Mouse (Mus musculus) Patski (cell line): ENCODE results near the gene Esyt2. TPM values are rescaled to one million over a fixed set of nuclear protein-coding genes. Genes with fewer than 3 reads are reported as not detected.
"Not testable (repeated sequence)": the region's sequence is repeated elsewhere in the genome, so short reads cannot be mapped to it uniquely, and the experiment has no call there.

Experiments used
- ATAC-seq: fragments of 100-300 bp; one replicate; pipeline ENCODE4 v1.8.0; 2021
- CTCF ChIA-PET: fragments of 350-600 bp; sonication (Branson Sonifier 250); formaldehyde crosslinking; loops from one replicate; lab custom pipeline; 2022; ENCODE audit warnings: inconsistent platforms; lab: Charles Lee
- POLR2A ChIA-PET: fragments of 350-600 bp; sonication (Branson Sonifier 250); formaldehyde crosslinking; loops from one replicate; lab custom pipeline; 2022; ENCODE audit warnings: antibody characterized with exemption, inconsistent platforms; lab: Charles Lee
- DNase-seq: peaks from one replicate; pipeline ENCODE4 v3.0.0-alpha.2; 2011; ENCODE audit warnings: low read depth, low spot score
- H3K27me3 ChIP-seq: fragments of 371-371 bp; one replicate; pipeline ENCODE4 v1.5.1; 2021
- CTCF ChIP-seq: fragments of 100-300 bp; IDR thresholded peaks from one replicate; pipeline ENCODE4 v1.5.1; 2021
- in situ Hi-C: fragments of 300-500 bp; cut with MboI; formaldehyde crosslinking; loops from 3 replicates; pipeline ENCODE4 v1.11.1; 2018; ENCODE audit warnings: low pct_unique_long_range_greater_than_20kb, mixed read lengths
- polyA plus RNA-seq: library from polyadenylated mRNA; unstranded; gene quantifications from one replicate; pipeline ENCODE4 v1.2.3, GENCODE M21; 2021

Esyt2 gene
- polyA plus RNA-seq, 1 experiment from 2014 or later: 27.0 TPM

- in situ Hi-C loops: no loop called here
- H3K27me3 ChIP-seq: no peaks in the 10 kb centered on the region
- CTCF ChIA-PET: interaction anchor here (1.7 kb wide), 1 partner anchor 16 kb away, joined by 7 read pairs; no protein-coding TSS in a partner anchor
- ATAC-seq: peak; percentile 92
- peak; percentile 22 for DNase-seq
- no peak for TF ChIP-seq CTCF
- POLR2A ChIA-PET: interaction anchor here (0.6 kb wide), 1 partner anchor 129 kb away, joined by 3 read pairs; no protein-coding TSS in a partner anchor
Measured at GRCm38 (mm10) chr12:116262555-116263341, 18.2 kb upstream of the Esyt2 start, which contains the start of gene Wdr60. Wdr60 (minus strand) TSS chr12:116263022.

DNA sequence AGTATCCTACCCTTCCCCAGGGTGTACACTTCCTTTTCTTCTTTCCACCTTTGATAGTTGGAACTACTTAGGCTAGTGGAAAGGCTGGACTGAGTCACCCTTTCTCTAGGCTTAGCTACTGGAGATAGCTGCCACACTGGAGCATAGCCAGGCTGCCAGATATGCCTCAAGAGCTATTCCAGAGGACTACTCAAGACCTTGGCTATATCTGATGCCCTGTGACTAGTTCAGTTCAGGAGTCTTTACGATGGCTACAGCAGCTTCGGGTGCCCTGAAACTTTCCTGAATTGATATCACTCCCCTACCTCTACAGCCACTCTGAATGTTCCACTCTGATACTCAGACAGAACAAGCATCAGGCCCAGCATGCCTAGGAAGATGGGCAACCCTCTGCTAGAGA lies 16.2 kb upstream of the Esyt2 start:
- in situ Hi-C loops: no loop called here
- ChIA-PET CTCF (interaction anchor here (0.9 to 1.3 kb wide), 2 partner anchors 30 to 162 kb away, joined by 3 read pairs; no protein-coding TSS in a partner anchor), POLR2A (no interaction called here)
- DNase-seq (no peak), ATAC-seq (no peak)
- no peak for TF ChIP-seq CTCF
- no peaks in the 10 kb centered on the region for H3K27me3 ChIP-seq

DNA sequence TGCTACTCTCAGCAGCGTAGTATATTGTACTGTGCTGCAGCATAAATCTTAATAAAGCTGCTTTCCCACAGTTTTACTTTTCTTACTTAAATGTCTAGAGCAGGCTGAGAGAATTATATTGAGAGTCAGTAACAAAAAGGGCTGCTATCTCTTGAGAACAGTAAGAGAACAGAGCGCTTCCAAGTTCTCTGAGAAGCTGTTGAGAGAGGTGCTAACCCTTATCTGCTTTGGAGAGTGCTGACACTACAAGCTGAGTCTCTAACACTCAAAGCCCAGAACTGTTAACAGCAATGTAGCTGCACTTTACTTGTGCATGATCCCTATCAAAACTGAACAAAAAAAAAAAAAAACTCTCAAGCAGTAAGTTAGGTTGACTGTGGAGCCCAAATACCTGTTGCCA lies 15.7 kb upstream of the Esyt2 start:
- DNase-seq: no peak
- in situ Hi-C loops: no loop called here
- no peak for TF ChIP-seq CTCF
- no peaks in the 10 kb centered on the region for H3K27me3 ChIP-seq
- no peak for ATAC-seq
- ChIA-PET CTCF (interaction anchor here (0.9 kb wide), 1 partner anchor 161 kb away, joined by 3 read pairs; no protein-coding TSS in a partner anchor), POLR2A (no interaction called here)

DNA sequence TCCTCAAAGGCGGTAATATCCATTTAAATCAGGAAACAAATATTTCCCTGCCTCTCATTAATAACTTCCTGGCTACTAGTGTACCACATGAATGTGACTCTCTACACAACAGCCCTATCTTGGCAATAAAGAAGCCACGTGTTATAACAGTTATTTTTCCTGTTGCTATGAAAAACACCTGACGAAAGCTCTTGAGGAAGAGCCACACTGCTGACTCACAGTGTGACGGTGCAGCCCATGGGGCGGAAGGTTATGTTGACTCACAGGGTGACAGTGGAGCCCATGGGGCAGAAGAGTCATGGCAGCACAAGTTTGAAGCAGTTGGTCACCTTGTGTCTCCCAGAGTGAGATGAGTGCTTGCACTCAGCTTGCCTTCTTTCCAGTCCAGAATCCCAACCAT lies 11.5 kb upstream of the Esyt2 start:
- no peak for TF ChIP-seq CTCF
- CTCF ChIA-PET: no interaction called here
- no peaks in the 10 kb centered on the region for H3K27me3 ChIP-seq
- in situ Hi-C loops: no loop called here
- peak; percentile 91 for ATAC-seq
- peak; percentile 25 for DNase-seq
- POLR2A ChIA-PET: no interaction called here

DNA sequence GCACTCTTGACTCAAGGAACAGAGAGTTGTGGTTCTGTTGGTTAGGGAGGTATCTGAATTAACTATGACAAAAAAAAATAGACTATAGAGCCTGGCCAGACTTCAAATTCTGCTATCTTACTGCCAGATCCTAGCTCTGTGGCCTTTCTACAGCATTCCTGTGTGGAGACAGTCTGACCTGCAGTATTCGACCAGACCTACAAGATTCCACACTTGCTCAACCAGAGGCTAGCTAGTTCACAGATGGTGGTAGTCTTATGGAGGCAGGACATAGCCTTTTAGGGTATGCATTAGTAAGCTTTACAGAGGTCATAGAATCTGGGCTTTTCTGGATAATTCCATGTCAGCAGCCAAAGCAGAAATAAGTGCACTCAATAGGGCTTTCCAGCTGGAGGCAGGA lies 10.5 kb upstream of the Esyt2 start:
- ATAC-seq (no peak), DNase-seq (no peak)
- CTCF ChIA-PET: no interaction called here
- POLR2A ChIA-PET: no interaction called here
- no peaks in the 10 kb centered on the region for H3K27me3 ChIP-seq
- TF ChIP-seq CTCF: no peak
- in situ Hi-C loops: no loop called here

GRCm38 (mm10) chr12:116271071-116271470 lies 9.9 kb upstream of the Esyt2 start:
- ATAC-seq (no peak), DNase-seq (no peak)
- in situ Hi-C loops: no loop called here
- CTCF ChIA-PET: no interaction called here
- no peaks in the 10 kb centered on the region for H3K27me3 ChIP-seq
- POLR2A ChIA-PET: interaction anchor here (0.6 kb wide), 1 partner anchor 40 kb away, joined by 4 read pairs; no protein-coding TSS in a partner anchor
- no peak for TF ChIP-seq CTCF

DNA sequence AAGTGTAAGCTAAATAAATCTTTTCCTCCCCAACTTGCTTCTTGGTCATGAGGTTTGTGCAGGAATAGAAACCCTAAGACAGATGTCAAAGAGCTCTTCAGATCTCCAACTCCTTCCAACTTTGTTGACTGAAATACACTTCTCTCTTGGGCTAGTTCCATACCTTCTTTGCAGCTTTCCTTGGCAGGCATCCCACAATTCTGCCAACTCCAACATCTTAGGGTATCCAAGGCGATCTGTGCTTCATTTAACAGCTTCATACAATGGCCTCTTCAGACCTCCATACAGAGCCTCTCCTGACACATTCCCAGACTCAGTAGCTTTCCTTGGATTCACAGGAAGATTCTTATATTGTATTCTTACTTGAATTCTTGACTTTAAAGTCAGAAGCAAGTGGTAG lies 7.3 kb upstream of the Esyt2 start:
- ATAC-seq (no peak), DNase-seq (no peak)
- POLR2A ChIA-PET: no interaction called here
- no peak for TF ChIP-seq CTCF
- in situ Hi-C loops: no loop called here
- no peaks in the 10 kb centered on the region for H3K27me3 ChIP-seq
- CTCF ChIA-PET: no interaction called here

GRCm38 (mm10) chr12:116275086-116275485 lies 5.9 kb upstream of the Esyt2 start, which contains the start of gene Gm11027:
Gm11027 (plus strand) TSS chr12:116275386.
- DNase-seq, POLR2A ChIA-PET, H3K27me3 ChIP-seq, ATAC-seq, in situ Hi-C loops, CTCF ChIA-PET: not testable (repeated sequence)

DNA sequence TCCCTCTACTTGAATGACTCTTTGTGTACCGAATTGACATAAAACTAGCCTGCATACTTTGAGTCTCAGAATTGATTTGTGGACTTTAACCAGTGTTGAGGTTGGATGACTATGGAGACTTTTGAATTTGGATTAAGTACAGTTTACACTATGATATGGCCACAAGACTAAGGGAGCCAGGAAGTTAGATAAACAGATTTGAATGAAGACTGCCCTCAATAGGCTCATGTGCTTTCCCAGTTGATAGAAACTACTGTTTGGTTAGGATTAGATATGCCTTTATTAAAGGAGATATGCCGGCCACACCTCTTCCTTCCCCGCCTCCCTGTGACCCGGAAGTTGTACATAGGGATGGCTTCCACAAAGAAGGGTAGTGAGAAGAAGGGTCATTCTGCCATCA lies 5.4 kb upstream of the Esyt2 start:
- DNase-seq (no peak), ATAC-seq (no peak)
- ChIA-PET CTCF (no interaction called here), POLR2A (no interaction called here)
- H3K27me3 ChIP-seq: no peaks in the 10 kb centered on the region
- in situ Hi-C loops: no loop called here
- no peak for TF ChIP-seq CTCF

DNA sequence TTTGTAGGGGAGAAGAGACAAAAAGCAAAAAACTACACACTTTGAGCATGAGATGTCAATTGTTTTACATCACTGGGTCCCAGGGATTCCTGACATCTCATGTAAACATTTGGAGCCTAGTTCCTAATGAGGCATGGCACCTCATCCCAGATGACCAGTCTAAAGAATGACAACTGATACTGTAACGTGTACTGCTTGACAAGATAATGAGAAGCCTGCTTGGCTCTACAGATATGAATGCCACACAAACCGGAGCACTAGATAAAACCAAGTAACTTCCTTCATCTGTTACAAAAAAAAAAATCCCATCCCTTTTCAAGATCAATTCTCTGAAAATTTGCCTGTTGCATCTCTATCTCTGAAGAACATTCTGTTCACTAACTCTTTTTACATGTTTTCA lies 4.0 kb upstream of the Esyt2 start:
- no peaks in the 10 kb centered on the region for H3K27me3 ChIP-seq
- ChIA-PET POLR2A (interaction anchor here (0.6 kb wide), 1 partner anchor 34 kb away, joined by 3 read pairs; no protein-coding TSS in a partner anchor), CTCF (interaction anchor here (1.5 kb wide), 1 partner anchor 9 kb away, joined by 3 read pairs; no protein-coding TSS in a partner anchor)
- no peak for TF ChIP-seq CTCF
- ATAC-seq (no peak), DNase-seq (no peak)
- in situ Hi-C loops: no loop called here

GRCm38 (mm10) chr12:116278541-116278940 lies 2.5 kb upstream of the Esyt2 start:
- ChIA-PET POLR2A (interaction anchor here (0.6 kb wide), 1 partner anchor 94 kb away, joined by 3 read pairs; no protein-coding TSS in a partner anchor), CTCF (interaction anchor here (1.5 to 2.0 kb wide), 2 partner anchors 11 to 15 kb away, joined by 3 to 7 read pairs; partner anchors contain the start of gene Wdr60)
- no peaks in the 10 kb centered on the region for H3K27me3 ChIP-seq
- DNase-seq (no peak), ATAC-seq (no peak)
- no peak for TF ChIP-seq CTCF
- in situ Hi-C loops: no loop called here
